Mouse (Mus musculus): ENCODE measurements at regions not wholly inside any gene's neighbourhood (a gene's known extent, or its start where the extent isn't known, plus 50 kb on each side); places are given as distances from the start of the nearest gene placed in this dataset.

DNA sequence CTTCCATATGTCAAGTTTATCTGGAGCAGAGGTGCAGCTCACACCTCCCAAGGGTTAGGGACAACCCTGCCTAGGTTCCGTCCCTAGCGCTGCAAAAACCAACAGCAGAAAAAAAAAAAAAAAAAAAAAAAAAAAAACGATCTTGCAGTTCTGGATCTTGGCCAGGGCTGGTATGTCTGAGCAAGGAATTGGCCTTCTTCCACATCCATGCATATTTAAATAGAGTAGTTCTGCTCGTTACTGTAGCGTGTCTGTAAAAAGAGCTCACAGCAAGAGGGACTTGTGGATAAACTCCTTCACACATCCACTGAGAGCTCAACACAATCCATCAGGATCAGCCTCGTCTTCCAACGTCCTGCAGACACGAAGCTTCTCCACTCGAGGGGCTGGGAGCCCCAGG, 639.4 kb upstream of the Adam5 start:
- peak; percentile 80 for DNase-seq (ENCODE audit: low read depth, low spot score)

DNA sequence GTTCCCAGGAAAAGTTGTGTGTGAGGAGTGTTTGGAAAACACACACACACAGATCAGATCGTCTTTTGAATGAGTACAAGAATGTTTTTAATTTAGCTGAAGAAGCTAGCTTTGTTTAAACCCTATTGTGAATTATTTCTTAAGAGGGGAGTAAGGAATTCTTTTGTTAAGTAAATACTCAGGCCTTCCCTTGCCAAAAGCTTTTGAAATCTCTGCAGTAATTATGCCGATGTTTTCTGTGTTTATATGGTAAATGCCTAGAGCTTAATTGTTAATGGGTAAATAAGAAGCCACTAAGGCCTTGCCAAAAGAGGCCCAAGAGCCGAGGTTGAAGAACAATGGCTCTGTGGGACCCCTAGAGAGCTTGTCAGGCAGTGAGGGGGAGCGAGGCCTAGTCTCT, 638.3 kb upstream of the Adam5 start:
- no peak for DNase-seq (ENCODE audit: low read depth, low spot score)

DNA sequence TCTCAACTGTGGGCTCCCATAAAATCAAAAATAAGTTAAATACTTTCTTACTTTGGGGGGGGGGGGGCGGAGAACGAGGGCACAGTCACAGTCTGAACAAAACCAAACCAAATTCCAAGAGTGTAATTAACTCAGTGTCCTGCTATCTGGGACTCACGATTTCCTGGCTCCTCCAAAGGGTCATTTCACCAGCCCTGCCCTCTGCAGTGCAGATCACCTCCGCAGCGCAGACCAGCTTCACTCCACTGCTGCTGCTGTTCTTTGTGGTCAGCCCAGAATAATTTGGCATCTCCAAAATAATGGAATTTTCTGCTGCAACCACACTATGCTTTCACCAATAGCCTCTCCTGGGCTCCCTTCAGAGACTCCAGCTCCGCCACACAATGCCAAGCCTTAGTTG, 631.5 kb upstream of the Adam5 start:
- no peak for DNase-seq (ENCODE audit: low read depth, low spot score)

DNA sequence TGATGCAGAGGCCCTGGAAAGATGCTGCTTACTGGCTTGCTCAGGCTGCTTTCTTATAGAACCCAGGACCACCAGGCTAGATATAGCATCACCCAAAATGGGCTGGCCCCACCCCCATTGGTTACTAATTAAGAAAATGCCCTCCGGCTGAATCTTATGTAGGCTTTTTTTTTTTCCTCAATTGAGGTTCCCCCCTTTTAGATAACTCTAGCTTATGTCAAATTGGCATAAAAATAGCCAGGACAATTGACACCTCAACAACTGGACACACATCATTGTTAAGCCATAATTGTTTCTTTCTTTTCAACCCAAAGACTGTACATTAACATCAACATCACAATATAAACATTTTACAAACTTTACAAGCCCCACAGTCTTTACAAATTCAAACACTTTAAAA, 630.8 kb upstream of the Adam5 start:
- DNase-seq (ENCODE audit: low read depth, low spot score), result no peak

DNA sequence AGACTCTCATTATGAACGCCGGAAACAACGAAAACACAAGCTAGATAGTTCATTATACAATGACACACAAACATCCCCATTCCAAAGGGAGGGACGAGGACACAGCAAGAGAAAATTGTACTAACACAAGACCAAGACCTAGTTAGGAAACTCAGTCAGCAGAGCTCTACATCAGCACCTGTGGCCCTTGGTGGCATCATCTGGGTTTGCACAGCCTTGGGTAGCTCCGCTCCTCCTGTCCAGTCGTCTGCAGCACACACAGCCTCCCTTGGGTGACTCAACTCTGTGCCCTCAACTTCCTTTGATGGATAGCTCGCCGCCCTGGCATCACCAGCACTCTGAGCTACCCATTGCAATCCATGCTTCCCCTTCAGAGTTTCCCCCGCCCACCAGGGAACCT, 629.7 kb upstream of the Adam5 start:
- no peak for DNase-seq (ENCODE audit: low read depth, low spot score)

DNA sequence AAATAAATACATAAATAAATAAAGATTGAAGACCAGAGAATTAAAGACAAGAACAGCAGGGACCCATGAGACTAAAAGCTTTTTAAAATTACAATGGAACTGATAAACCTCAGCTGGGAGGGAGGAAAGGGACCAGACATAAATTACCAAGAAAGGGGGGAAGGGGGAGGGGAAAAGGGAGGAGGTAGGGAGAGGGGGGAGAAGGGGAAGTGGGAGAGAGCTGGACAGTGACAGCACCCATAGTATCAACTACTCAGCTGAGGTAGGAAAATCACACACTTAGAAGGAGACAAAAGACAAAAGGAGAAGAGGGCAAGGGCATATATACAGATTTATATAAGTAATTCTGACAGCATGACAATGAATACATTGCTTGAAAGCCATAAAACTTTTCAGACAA, 626.4 kb upstream of the Adam5 start:
- DNase-seq (ENCODE audit: low read depth, low spot score), result no peak

DNA sequence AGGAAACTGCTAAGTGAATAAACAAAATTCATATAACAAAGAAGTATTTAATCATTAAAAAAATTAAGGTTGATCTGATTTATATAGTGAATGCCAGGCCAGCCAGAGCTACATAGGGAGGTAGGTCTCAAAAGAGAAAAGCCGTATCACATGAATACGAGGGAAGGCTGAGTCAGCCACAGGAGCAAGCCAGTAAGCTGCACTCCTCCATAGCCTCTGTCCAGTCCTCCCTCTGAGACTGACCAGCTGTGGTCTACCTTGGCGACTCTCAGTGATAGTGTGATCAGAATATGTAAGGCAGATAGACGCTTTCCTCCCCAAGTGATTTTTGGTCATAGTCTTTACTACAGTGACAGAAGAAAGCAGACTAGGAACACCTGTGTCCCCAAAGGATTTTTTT, 625.4 kb upstream of the Adam5 start:
- no peak for DNase-seq (ENCODE audit: low read depth, low spot score)

DNA sequence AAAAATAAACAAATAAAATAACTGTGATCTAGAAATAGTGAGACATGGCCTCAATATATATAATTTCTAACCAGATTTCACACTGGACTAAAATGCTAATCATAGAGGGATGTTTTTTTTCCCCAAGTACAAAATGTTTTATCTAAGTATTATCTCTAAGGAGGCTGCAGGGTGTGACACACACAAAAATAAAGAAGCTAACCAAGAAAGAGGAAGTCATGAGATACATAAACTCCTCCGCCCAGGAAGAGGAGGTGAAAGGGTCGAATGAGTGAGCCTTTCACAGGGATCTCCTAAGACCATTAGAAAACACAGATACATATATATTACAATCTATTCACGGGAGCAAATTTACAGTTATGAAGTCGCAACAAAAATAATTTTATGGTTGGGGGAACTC, 623.7 kb upstream of the Adam5 start:
- DNase-seq (ENCODE audit: low read depth, low spot score), result no peak

DNA sequence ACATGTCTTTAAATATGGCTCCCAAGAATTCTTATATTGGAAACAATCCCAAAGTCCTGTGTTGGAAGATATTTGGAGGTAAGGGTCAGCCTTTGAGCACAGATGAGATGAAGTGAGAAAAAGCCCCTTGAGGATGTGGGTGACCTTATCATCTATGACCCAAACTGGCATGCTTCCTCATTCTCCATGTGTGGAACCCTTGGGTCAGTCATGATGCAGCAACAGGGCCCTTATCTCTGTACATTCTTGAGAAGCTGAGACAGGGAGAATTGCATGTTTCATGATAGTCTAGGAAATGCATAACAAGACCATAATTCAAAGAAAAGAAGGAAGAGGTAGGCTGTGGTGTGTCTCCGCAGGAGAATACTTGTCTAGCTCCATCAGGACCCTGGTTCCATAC, 621.8 kb upstream of the Adam5 start:
- DNase-seq (ENCODE audit: low read depth, low spot score), result no peak

DNA sequence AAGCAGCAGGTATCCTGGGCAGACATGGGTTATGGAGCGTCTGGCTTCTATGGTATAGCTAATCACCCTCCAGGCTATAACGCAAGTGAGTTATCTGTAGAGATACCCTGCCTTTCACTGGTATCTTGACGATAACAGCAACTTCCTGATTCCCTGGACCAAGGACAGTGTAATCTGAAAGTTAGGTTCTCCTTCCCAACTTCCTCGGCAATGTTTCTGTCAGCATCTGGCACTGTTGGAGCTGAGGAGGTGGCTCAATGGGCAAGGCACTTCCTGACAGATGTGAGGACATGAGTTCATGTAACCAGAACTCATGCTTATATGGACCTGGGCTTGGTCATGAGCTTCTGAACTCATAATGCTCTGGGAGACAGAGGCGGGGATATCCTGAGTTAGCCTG, 620.9 kb upstream of the Adam5 start:
- DNase-seq (ENCODE audit: low read depth, low spot score), result no peak

DNA sequence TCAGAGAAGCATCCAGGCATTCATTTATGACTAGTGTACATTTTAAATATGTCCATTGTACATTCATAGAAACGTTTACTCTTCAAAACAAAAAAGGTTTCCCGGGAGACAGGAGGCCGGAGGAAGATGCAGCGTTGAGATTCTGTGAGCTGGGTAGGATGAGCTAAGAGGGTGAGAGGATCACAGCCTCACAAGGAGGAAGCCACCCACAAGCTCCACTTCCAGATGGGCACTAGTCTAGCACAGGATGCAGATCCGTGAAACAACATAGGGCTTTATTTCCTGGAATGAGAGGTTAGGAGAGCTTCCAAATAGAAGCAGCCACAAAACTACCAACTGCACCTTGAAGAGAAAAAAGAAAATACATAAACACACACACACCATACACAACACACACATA, 619.4 kb upstream of the Adam5 start:
- no peak for DNase-seq (ENCODE audit: low read depth, low spot score)

DNA sequence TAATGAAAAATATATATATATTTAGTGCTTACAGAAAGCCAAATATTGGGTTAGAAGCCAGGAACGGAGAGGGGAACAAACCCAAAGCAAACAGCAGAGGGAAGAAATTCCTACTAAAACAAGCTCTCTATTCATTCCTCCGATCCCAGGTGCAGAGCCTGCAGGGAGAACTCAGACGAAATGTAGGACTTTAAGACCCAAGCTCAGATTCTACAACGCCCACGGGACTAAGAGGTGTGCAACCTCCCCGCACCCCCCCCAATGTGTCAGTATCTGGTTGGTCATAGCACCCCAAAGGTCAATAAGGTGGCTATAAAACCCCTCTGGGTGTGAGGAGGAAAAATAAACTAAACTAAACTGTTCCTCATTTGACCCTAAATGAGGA, 616.9 kb upstream of the Adam5 start:
- DNase-seq (ENCODE audit: low read depth, low spot score), result no peak

DNA sequence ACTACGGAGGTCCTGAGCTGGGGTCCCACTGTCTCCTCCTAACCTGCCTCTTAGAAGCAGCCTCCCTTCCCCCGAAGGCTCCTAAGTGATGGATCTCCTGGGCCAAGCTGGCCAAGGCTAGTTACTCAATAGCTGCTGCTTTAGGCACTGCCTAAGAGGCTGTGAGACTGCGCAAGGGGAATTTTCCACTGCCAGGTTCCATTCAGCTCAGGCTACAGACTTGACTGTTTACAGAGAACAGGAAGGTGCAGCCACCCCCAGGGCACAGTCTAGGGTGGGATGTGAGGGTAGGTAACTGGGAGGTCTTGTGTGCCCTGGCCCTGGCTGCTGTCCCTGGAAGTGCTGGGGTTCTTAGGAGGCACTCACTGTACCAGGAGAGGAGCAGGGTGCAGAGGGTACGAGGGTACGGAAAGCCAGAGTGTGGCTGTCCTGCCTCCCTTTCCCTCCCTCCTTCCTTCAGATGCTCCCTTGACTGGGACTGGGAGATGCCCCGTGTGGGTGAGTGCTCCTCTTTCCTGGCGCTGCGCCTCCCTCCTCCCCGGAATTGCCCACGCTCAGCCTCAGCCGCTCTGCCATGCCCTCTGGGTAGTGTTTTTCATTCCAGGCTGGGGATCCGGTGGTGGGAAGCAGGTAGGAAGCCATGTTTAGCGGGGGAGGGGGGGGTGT, 616.4 kb upstream of the Adam5 start:
- DNase-seq (ENCODE audit: low read depth, low spot score), result no peak

DNA sequence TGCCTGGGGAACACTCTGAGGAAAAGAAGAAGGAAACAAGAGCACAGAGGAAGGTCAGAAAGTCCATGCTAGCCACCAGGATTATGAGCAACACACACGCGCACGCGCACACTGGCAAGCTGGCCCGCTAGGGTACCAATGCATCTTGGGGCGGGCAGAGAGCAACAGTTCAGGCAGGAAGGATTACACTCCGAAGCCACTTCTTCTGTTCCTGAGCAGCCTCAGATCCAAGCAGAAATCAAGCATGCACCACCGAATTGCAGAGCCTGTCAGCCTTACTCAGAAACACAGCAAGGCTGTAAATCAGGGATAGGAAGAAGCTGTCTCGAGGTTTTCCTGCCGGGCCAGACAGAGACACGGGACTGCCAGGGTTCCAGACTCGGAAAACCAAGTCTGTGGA, 615.8 kb upstream of the Adam5 start:
- DNase-seq (ENCODE audit: low read depth, low spot score), result no peak

DNA sequence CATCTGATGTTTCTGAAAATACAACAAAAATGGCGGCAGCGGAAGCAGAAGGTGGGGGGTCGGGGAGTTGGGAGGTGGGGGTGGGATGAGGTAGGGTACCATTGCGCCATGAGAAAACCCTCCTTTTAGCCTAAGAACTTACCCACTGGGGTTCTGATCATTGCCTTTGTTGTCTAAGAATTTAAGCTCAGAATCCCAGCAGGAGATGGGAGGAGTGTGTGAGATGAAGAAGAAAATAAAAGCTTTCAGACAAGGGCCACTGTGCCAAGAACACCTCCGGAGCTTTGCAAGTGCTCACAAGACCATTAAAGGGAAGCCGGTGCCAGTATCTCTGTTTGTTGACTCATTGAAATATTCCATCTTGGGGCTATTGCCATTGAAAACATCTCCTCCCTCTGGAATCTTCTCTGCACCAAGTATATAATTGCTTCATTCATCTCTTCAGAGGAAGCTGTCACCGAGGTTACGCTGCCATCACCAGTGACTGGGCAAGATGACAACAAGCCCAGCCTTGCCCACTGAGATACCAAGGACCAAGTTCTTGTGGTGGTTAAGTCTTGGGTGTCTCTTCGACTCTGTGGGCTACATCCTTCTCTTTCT, 614.0 kb upstream of the Adam5 start:
- DNase-seq (ENCODE audit: low read depth, low spot score), result no peak

DNA sequence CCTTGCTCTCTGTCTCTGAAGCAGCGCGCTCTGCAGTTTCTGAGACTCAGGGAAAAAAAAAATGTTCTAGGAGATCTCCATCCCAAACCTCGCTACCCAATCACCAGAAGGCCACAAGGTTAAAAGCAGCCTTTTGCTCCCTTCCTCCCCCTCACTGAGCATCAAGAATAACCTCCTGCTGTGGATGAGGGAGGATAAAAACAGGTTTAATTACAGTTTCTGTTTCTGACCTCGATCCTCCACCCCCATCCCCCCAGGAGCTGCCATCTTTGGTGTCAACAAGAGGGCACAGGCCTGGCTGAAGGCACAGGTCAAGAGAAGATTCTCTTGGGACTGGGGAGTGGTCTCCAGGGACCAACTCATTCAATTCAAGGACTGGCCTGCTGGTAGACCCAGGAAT, 613.0 kb upstream of the Adam5 start:
- DNase-seq (ENCODE audit: low read depth, low spot score), result no peak

DNA sequence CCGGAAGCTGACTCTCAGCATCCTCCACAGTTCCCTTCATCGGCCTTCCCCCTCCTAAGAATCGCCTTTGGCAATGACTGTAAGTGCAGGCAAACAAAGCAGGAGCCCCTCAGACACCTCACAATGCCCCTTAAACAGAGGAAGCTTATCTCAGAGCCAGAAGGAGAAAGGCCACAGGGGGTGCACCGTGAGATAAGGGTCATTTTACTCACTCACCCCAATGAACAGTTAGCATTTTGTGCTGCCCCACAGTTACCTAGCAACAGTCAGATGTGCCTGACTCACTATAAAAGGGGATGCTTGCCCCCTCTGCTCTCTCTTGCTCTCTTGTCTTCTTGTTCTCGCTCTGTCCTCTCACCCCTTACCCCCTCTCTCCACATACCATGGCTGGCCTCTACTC, 606.4 kb upstream of the Adam5 start:
- no peak for DNase-seq (ENCODE audit: low read depth, low spot score)

DNA sequence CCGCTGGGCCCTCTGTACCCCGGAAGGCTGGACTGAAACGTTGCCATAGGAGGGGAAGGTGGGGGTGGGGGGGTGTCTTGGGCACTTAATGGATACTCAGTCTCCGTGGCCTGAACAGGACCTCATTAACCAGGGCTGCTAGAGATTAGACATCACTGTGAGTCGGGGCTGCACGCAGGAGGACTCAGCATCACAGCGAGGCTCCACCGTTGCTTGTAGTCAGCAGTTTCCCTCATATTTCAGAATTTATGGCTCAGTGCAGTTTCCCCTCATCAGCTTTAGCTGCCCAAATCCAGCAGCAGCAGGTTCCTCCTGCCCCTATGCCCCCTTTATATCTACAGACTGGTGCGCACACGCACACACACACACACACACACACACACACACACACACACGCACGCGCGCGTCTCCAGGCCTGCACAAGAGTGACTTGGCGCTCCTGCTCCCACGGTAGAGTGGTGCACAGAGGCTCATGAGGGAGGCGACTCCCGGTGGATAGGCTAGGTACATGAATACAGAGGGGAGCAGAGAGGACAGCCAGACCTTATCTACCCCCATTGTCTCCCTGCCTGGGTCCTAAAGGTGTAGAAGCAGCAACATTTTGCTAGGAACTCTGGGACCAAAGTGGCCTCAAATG, 605.8 kb upstream of the Adam5 start:
- DNase-seq (ENCODE audit: low read depth, low spot score), result no peak

DNA sequence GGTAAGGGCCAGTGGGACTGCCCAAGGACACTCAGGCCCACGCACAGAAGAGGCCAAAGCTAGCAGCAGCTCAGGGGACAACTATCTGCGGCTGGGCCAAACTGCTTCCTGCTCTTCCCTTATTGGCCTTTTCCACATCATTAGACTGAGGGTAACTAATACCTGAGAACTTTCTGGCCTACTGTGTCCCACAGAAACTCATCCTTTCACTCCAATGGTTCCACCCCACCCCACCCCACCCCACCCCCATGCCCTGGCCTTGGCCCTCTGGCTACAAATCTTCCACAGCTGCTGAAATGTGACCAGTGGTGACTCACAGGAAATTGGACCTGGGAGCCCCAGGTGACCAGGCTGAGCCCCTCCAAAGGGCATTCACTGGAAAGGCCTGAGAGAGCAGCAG, 604.6 kb upstream of the Adam5 start:
- DNase-seq (ENCODE audit: low read depth, low spot score), result no peak

DNA sequence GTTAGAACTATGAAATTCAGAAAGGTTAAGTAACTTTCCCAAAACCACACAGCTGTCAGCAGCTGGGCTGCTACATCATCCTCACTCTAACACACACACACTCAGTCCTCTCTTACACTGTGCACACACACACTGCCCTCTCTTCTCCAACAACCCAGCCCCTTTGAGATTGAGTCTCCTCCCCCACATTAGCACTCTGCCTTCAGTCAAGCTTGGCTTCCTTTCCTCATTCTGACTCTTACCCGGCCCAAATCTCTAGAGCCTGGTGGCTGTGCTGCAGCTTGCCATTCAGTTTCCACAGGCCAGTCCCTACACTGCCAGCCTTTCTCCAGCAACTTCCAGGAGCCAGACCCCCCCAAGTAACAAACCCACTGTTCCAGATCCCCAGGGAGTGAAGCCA, 602.0 kb upstream of the Adam5 start:
- DNase-seq (ENCODE audit: low read depth, low spot score), result no peak

DNA sequence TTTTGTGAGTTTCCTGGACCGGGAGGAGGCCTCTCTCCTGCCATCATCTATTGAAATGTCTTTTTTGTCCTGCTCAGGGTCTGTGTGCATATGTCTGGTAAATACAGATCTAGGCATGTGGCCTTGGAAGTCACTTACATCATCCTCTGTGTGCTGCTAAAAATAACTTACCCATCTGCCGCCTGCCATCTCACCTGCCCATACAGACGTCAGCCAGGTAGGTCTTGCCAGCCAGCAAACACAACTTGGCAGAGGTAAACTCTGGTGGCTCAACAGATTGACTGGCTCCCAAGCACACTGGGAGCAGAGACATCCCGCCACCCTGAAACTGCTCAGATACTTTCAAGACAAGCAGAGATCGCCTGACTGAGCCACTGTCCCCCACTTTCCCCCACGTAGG, 597.3 kb upstream of the Adam5 start:
- no peak for DNase-seq (ENCODE audit: low read depth, low spot score)

DNA sequence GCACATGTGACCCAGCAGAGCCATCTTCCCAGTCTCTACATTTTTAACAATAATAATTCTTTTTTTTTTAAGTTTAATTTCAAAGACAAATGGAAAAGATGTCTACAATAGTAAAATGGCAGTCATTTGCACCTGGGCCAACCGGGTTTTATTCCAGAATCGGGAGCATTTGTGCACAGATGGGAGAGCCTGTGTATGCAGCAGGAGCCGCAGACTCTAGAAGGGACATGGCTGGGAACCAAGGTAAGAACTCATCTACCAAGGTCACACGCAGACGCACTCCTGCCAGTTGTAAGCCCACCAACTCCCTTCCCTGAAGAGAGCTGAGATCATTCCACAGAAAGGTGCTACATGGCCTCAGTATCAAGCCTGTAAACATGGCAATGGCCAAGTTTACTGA, 586.4 kb upstream of the Adam5 start:
- DNase-seq (ENCODE audit: low read depth, low spot score), result no peak

DNA sequence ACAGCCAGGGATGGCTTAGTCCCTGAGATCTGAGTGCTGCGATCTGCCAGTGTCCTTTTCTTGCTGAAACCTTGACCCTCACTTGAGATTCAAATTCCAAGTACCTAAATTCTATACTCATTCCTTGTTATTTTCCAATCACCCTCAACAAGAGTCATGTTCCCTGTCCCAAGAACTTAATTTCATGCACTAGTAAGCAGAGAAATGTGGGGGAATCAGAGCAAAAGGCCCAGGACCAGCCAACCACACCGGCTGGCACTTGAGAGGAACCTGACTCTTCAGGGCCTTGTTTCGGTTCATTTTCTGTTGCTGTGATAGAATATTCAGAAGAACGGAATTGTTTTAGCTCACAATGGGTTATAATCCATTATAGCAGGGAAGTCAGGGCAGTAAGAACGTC, 583.7 kb upstream of the Adam5 start:
- no peak for DNase-seq (ENCODE audit: low read depth, low spot score)

DNA sequence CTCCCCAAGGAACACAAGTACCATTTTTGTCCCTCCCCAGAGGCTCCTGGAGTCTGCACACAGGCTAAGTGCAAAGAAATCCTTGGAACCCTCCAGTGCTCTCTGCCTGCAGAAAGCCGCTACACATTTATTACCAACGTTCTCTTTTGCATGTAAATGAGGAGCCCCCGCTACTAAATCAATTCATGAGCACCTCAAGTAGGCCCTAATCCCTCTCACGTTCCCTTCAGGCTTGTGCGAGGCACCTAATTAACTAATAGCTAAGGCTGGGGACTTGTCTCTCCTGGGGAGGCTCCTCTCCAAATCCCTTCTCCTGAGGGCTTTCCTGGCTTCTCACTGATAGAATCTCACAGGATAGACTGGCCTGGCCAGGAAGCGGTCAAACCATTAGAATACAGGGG, 568.6 kb upstream of the Adam5 start:
- DNase-seq (ENCODE audit: low read depth, low spot score), result no peak
